Mouse (Mus musculus): ENCODE data around the gene Tnfsf15. TPM values are rescaled to one million over a fixed set of nuclear protein-coding genes. Genes with fewer than 3 reads are reported as not detected.

Tnfsf15 gene
- polyA plus RNA-seq, 1 experiment from 2014 or later: 0.16 TPM

- peak overlapping the region; percentile 24 for H3K4me2 ChIP-seq (ENCODE audit: low read depth, low read length)
- H3K9ac ChIP-seq (ENCODE audit: low read depth, low read length): no peak overlapping the region
- no peaks in the 10 kb centered on the region for H3K27me3 ChIP-seq (replicated peaks; ENCODE audit: control insufficient read depth, insufficient read depth, low read length)
- 45% methylated on average over 6 of the region's 6 CpGs for WGBS
- H3K27ac ChIP-seq (ENCODE audit: low read length): no peak overlapping the region
- peaks cover 26% of the 10 kb centered on the region for H3K4me1 ChIP-seq (ENCODE audit: control insufficient read depth, insufficient read depth, low read length)
- H3K9me3 ChIP-seq (ENCODE audit: control insufficient read depth, low read length): no peaks in the 10 kb centered on the region
- H3K4me3 ChIP-seq (ENCODE audit: low read length): no peak overlapping the region
- ATAC-seq: peak; percentile 49
- no peaks in the 10 kb centered on the region for H3K36me3 ChIP-seq (ENCODE audit: control insufficient read depth, insufficient read depth, low read length)
Measured at GRCm38 (mm10) chr4:63745271-63745670, 358 bp upstream of the Tnfsf15 start.

DNA sequence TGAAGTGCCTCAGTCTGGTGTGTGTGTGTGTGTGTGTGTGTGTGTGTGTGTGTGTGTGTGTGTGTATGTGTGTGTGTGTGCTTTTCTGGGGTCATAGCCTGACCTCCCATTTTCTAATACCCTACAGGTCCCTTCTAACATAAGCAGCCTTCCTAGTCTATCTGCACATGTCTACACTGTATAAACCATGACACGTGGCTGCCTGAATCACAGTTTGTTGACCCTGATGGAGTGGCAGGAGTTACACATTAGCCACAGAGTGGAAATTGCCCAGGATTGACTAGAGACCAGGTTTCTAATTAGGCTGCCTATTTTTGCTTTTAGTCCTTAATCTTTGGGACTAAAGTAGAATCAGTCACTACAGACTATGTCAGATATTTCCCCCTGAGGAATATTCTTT lies 1.3 kb downstream of the Tnfsf15 start:
- no peak overlapping the region for H3K4me3 ChIP-seq (ENCODE audit: low read length)
- peaks cover 31% of the 10 kb centered on the region for H3K4me1 ChIP-seq (ENCODE audit: control insufficient read depth, insufficient read depth, low read length)
- no peaks in the 10 kb centered on the region for H3K9me3 ChIP-seq (ENCODE audit: control insufficient read depth, low read length)
- 11% methylated on average over 1 of the region's 1 CpGs for WGBS
- no peaks in the 10 kb centered on the region for H3K36me3 ChIP-seq (ENCODE audit: control insufficient read depth, insufficient read depth, low read length)
- no peak overlapping the region for H3K9ac ChIP-seq (ENCODE audit: low read depth, low read length)
- no peak overlapping the region for H3K4me2 ChIP-seq (ENCODE audit: low read depth, low read length)
- no peak overlapping the region for H3K27ac ChIP-seq (ENCODE audit: low read length)
- ATAC-seq: peak; percentile 83
- no peaks in the 10 kb centered on the region for H3K27me3 ChIP-seq (replicated peaks; ENCODE audit: control insufficient read depth, insufficient read depth, low read length)

- Histone ChIP-seq H3K27me3 (replicated peaks; ENCODE audit: control insufficient read depth, insufficient read depth, low read length) (no peaks in the 10 kb centered on the region), H3K4me2 (ENCODE audit: low read depth, low read length) (no peak overlapping the region), H3K4me3 (ENCODE audit: low read length) (no peak overlapping the region), H3K36me3 (ENCODE audit: control insufficient read depth, insufficient read depth, low read length) (no peaks in the 10 kb centered on the region), H3K9ac (ENCODE audit: low read depth, low read length) (no peak overlapping the region), H3K4me1 (ENCODE audit: control insufficient read depth, insufficient read depth, low read length) (peaks cover 34% of the 10 kb centered on the region), H3K27ac (ENCODE audit: low read length) (no peak overlapping the region), H3K9me3 (ENCODE audit: control insufficient read depth, low read length) (no peaks in the 10 kb centered on the region)
- no peak for ATAC-seq
- WGBS: 70% methylated on average over 5 of the region's 5 CpGs
Measured at GRCm38 (mm10) chr4:63742763-63743371, 2.0 kb downstream of the Tnfsf15 start.

DNA sequence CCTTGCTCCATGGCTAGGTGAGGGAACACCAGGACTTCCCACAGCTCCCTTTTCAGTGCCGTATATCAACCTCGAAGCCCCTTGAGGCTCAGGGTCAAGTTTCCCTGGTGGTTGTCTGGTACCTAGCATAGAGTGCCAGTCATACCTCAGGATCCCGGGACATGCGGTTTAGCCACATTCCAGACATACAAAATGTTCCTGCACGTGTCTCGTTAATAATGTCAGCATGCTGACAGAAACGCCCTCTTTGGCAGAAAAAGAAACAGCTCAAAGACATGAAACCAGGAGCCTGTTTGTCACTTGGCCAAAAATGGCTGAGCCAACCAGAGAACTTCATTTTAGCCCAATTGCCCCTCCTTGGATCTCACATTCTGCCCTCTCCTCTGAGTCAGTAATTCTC lies 2.8 kb downstream of the Tnfsf15 start:
- Histone ChIP-seq H3K27me3 (replicated peaks; ENCODE audit: control insufficient read depth, insufficient read depth, low read length) (no peaks in the 10 kb centered on the region), H3K4me2 (ENCODE audit: low read depth, low read length) (no peak overlapping the region), H3K9me3 (ENCODE audit: control insufficient read depth, low read length) (no peaks in the 10 kb centered on the region), H3K4me1 (ENCODE audit: control insufficient read depth, insufficient read depth, low read length) (peaks cover 34% of the 10 kb centered on the region), H3K9ac (ENCODE audit: low read depth, low read length) (no peak overlapping the region), H3K27ac (ENCODE audit: low read length) (no peak overlapping the region), H3K4me3 (ENCODE audit: low read length) (no peak overlapping the region), H3K36me3 (ENCODE audit: control insufficient read depth, insufficient read depth, low read length) (no peaks in the 10 kb centered on the region)
- 62% methylated on average over 7 of the region's 7 CpGs for WGBS
- no peak for ATAC-seq

DNA sequence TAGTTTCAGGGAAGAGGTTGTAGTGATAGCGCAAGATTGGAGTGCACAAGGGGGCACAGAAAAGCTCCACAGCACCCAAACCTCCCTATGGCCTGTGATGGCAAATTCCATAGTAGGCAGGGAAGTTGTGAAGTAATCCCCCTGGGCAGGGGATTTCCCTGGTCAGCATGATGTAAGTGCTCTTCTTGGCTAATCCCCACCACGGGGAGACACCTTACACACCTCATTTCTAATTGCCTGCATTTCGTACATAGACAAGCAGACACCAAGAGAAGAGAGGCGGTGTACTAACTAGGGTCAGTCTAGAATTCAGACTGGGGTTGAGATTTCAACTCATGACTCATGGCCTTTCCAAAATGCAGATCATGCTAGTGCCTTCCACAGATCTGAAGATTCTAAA lies 4.2 kb downstream of the Tnfsf15 start:
- no peak overlapping the region for H3K9ac ChIP-seq (ENCODE audit: low read depth, low read length)
- no peaks in the 10 kb centered on the region for H3K27me3 ChIP-seq (replicated peaks; ENCODE audit: control insufficient read depth, insufficient read depth, low read length)
- WGBS: 91% methylated on average over 4 of the region's 4 CpGs
- no peak for ATAC-seq
- H3K4me2 ChIP-seq (ENCODE audit: low read depth, low read length): no peak overlapping the region
- H3K4me3 ChIP-seq (ENCODE audit: low read length): no peak overlapping the region
- no peaks in the 10 kb centered on the region for H3K36me3 ChIP-seq (ENCODE audit: control insufficient read depth, insufficient read depth, low read length)
- no peaks in the 10 kb centered on the region for H3K9me3 ChIP-seq (ENCODE audit: control insufficient read depth, low read length)
- H3K27ac ChIP-seq (ENCODE audit: low read length): no peak overlapping the region
- peaks cover 34% of the 10 kb centered on the region for H3K4me1 ChIP-seq (ENCODE audit: control insufficient read depth, insufficient read depth, low read length)

DNA sequence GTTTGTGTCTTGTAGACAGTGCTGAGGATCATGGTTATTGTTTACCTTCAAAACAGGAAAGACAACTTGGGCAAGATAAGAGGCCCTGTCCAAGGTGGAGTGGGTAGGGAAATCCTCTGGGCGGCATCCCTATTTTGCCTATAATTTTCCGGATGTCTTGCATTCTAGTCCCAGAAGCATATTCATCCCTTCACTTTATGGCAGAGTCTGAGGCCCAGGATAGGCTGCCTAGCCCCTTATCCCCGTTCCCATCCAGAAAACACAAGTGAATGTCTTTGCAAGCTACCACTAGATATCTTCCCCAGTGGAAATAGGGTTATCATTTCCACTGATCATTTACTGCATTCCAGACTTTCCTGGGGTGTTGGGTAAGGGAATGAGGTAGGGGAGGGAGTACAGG lies 4.9 kb downstream of the Tnfsf15 start:
- ATAC-seq: no peak
- Histone ChIP-seq H3K36me3 (ENCODE audit: control insufficient read depth, insufficient read depth, low read length) (no peaks in the 10 kb centered on the region), H3K27me3 (replicated peaks; ENCODE audit: control insufficient read depth, insufficient read depth, low read length) (no peaks in the 10 kb centered on the region), H3K27ac (ENCODE audit: low read length) (no peak overlapping the region), H3K4me3 (ENCODE audit: low read length) (no peak overlapping the region), H3K4me2 (ENCODE audit: low read depth, low read length) (no peak overlapping the region), H3K9me3 (ENCODE audit: control insufficient read depth, low read length) (no peaks in the 10 kb centered on the region), H3K9ac (ENCODE audit: low read depth, low read length) (no peak overlapping the region), H3K4me1 (ENCODE audit: control insufficient read depth, insufficient read depth, low read length) (peaks cover 28% of the 10 kb centered on the region)
- WGBS: 79% methylated on average over 3 of the region's 3 CpGs

DNA sequence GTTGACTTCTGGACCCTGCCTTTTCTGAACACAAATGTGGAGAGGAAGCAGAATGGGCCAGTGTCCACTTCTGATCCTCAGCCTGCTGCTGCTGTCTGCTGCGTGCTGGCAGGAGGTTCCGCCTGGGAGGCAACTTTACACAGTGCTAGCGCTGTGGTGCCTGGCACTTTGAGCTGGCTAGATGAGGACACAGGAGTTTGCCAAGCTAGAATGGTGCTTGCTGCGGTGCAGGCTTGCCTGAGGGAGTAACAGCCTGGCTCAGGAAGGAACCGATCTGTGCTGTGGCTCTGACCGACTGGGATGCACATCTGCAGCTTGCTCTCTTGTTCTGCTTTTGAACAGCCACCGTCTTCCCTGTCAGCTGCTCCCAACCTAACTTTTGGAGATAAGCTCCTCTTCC lies 5.4 kb downstream of the Tnfsf15 start:
- no peaks in the 10 kb centered on the region for H3K36me3 ChIP-seq (ENCODE audit: control insufficient read depth, insufficient read depth, low read length)
- no peak overlapping the region for H3K4me3 ChIP-seq (ENCODE audit: low read length)
- no peak overlapping the region for H3K27ac ChIP-seq (ENCODE audit: low read length)
- WGBS: 63% methylated on average over 7 of the region's 7 CpGs
- no peak overlapping the region for H3K9ac ChIP-seq (ENCODE audit: low read depth, low read length)
- no peak overlapping the region for H3K4me2 ChIP-seq (ENCODE audit: low read depth, low read length)
- H3K27me3 ChIP-seq (replicated peaks; ENCODE audit: control insufficient read depth, insufficient read depth, low read length): no peaks in the 10 kb centered on the region
- peaks cover 23% of the 10 kb centered on the region for H3K4me1 ChIP-seq (ENCODE audit: control insufficient read depth, insufficient read depth, low read length)
- no peaks in the 10 kb centered on the region for H3K9me3 ChIP-seq (ENCODE audit: control insufficient read depth, low read length)
- no peak for ATAC-seq

GRCm38 (mm10) chr4:63738364-63738997 lies 6.4 kb downstream of the Tnfsf15 start:
- no peaks in the 10 kb centered on the region for H3K9me3 ChIP-seq (ENCODE audit: control insufficient read depth, low read length)
- peaks cover 19% of the 10 kb centered on the region for H3K4me1 ChIP-seq (ENCODE audit: control insufficient read depth, insufficient read depth, low read length)
- H3K27me3 ChIP-seq (replicated peaks; ENCODE audit: control insufficient read depth, insufficient read depth, low read length): no peaks in the 10 kb centered on the region
- 40% methylated on average over 9 of the region's 9 CpGs for WGBS
- peak; percentile 63 for ATAC-seq
- 0 out of 2 replicates have a peak overlapping the region, but pooled peaks have one; percentile 13 for H3K27ac ChIP-seq (ENCODE audit: low read length)
- no peak overlapping the region for H3K4me3 ChIP-seq (ENCODE audit: low read length)
- no peak overlapping the region for H3K9ac ChIP-seq (ENCODE audit: low read depth, low read length)
- no peak overlapping the region for H3K4me2 ChIP-seq (ENCODE audit: low read depth, low read length)
- H3K36me3 ChIP-seq (ENCODE audit: control insufficient read depth, insufficient read depth, low read length): no peaks in the 10 kb centered on the region

GRCm38 (mm10) chr4:63731299-63731698 lies 13.6 kb downstream of the Tnfsf15 start:
- no peak overlapping the region for H3K27ac ChIP-seq (ENCODE audit: low read length)
- WGBS: 60% methylated on average over 2 of the region's 2 CpGs

GRCm38 (mm10) chr4:63726727-63727126 lies 18.2 kb downstream of the Tnfsf15 start:
- H3K27me3 ChIP-seq (replicated peaks; ENCODE audit: control insufficient read depth, insufficient read depth, low read length): no peaks in the 10 kb centered on the region
- no peak overlapping the region for H3K27ac ChIP-seq (ENCODE audit: low read length)
- H3K9me3 ChIP-seq (ENCODE audit: control insufficient read depth, low read length): no peaks in the 10 kb centered on the region
- WGBS: 54% methylated on average over 4 of the region's 4 CpGs
- no peaks in the 10 kb centered on the region for H3K4me1 ChIP-seq (ENCODE audit: control insufficient read depth, insufficient read depth, low read length)
- ATAC-seq: no peak
- H3K4me2 ChIP-seq (ENCODE audit: low read depth, low read length): no peak overlapping the region
- no peaks in the 10 kb centered on the region for H3K36me3 ChIP-seq (ENCODE audit: control insufficient read depth, insufficient read depth, low read length)
- H3K9ac ChIP-seq (ENCODE audit: low read depth, low read length): no peak overlapping the region
- no peak overlapping the region for H3K4me3 ChIP-seq (ENCODE audit: low read length)

More at GRCm38 (mm10) chr4:63731299-63731698, 13.6 kb downstream of the Tnfsf15 start:
- no peaks in the 10 kb centered on the region for H3K36me3 ChIP-seq (ENCODE audit: control insufficient read depth, insufficient read depth, low read length)
- H3K4me3 ChIP-seq (ENCODE audit: low read length): no peak overlapping the region
- H3K27me3 ChIP-seq (replicated peaks; ENCODE audit: control insufficient read depth, insufficient read depth, low read length): no peaks in the 10 kb centered on the region
- H3K9me3 ChIP-seq (ENCODE audit: control insufficient read depth, low read length): no peaks in the 10 kb centered on the region
- H3K4me2 ChIP-seq (ENCODE audit: low read depth, low read length): no peak overlapping the region
- H3K4me1 ChIP-seq (ENCODE audit: control insufficient read depth, insufficient read depth, low read length): no peaks in the 10 kb centered on the region
- no peak overlapping the region for H3K9ac ChIP-seq (ENCODE audit: low read depth, low read length)
- ATAC-seq: no peak
